Mouse (Mus musculus): Measurements from ENCODE around the gene Lct. TPM values are rescaled to one million over a fixed set of nuclear protein-coding genes. Genes with fewer than 3 reads are reported as not detected.
"Not testable (repeated sequence)": the region's sequence is repeated elsewhere in the genome, so short reads cannot be mapped to it uniquely, and the experiment has no call there.

The Lct gene
- polyA plus RNA-seq, 1 experiment from 2014 or later: 0.10 TPM

DNA sequence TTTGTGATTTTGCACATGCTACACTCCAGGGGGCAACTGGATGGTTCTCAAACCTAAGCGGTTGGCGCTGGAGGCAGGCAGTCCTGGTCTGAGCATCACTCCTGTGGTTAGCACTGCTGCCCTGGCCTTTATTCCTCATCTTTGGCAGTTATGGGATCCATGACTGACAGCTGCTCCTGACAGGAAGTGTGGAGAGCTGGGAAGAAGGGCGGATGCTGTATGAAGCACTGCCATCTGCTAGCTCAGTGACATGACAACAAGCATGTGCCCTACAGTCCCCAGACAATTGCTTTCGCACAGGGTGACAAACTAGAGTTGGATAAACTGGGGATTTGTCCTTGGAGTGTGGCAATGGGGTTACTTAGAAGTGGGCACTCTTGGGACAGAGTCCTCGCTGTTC is 37.8 kb downstream of the Lct start:
- H3K4me2 ChIP-seq (replicated peaks): no peak overlapping the region
- H3K27me3 ChIP-seq: no peaks in the 10 kb centered on the region
- WGBS: 79% methylated on average over 5 of the region's 5 CpGs
- ATAC-seq (replicated peaks): no peak
- no peaks in the 10 kb centered on the region for H3K36me3 ChIP-seq
- H3K27ac ChIP-seq (replicated peaks): no peak overlapping the region
- H3K4me3 ChIP-seq: no peak overlapping the region
- H3K9ac ChIP-seq (replicated peaks): no peak overlapping the region
- no peaks in the 10 kb centered on the region for H3K4me1 ChIP-seq
- no peaks in the 10 kb centered on the region for H3K9me3 ChIP-seq

DNA sequence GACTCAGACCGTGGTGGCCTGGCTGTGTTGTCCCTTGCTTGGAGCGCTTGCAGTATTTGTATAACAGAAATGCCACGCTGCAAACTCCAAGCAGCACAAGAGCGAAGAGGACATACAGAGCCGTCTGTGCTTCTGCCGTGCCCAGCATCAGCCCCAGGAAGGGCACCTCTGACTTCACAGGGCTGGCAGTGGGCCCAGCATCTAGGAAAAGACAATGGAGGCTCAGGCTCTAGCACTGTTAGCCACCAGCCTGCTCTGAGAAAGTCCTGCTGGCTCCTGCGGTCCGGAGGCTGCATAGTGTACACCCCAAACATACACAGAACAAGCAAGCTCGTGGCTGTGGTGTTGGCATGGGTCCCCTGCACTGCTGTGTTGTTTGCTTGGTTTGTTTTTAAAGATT is 43.0 kb downstream of the Lct start:
- no peak overlapping the region for H3K27ac ChIP-seq (replicated peaks)
- no peaks in the 10 kb centered on the region for H3K27me3 ChIP-seq
- no peaks in the 10 kb centered on the region for H3K9me3 ChIP-seq
- H3K4me2 ChIP-seq (replicated peaks): no peak overlapping the region
- H3K36me3 ChIP-seq: peaks cover 10% of the 10 kb centered on the region; the same call in 1 of the 2 replicates
- no peak overlapping the region for H3K9ac ChIP-seq (replicated peaks)
- ATAC-seq (replicated peaks): no peak
- no peak overlapping the region for H3K4me3 ChIP-seq
- WGBS: 70% methylated on average over 9 of the region's 9 CpGs
- no peaks in the 10 kb centered on the region for H3K4me1 ChIP-seq

DNA sequence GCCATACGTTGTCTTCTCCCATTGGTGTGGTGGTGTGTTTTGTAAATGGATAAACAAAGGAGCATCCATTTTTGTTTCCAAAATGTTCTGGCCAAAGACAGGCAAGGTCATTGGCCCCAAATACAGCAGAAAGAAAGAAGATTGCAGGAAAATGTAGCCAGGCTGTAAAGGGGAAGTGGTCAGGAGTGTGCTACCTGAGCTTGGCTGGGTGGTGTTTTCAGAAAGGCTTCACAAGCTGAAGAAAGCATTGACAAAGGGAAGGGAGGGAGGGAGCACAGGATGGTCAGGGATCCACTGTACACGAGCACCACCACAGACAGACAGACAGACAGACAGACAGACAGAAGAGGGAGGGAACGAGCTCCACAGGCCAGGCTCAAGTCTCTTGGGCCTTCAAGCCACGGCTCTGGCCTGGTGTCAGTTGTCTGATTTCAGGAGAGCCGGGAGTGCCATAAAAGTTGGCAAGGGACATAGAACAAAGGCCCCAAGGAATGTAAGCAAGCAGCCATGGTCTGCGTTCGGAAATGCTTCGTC is 43.9 kb downstream of the Lct start:
- no peaks in the 10 kb centered on the region for H3K4me1 ChIP-seq
- no peak overlapping the region for H3K4me3 ChIP-seq
- no peak overlapping the region for H3K27ac ChIP-seq (replicated peaks)
- no peak overlapping the region for H3K4me2 ChIP-seq (replicated peaks)
- 92% methylated on average over 8 of the region's 8 CpGs for WGBS
- ATAC-seq (replicated peaks): no peak
- H3K9ac ChIP-seq (replicated peaks): no peak overlapping the region
- no peaks in the 10 kb centered on the region for H3K9me3 ChIP-seq
- no peaks in the 10 kb centered on the region for H3K27me3 ChIP-seq
- H3K36me3 ChIP-seq: peaks cover 19% of the 10 kb centered on the region

DNA sequence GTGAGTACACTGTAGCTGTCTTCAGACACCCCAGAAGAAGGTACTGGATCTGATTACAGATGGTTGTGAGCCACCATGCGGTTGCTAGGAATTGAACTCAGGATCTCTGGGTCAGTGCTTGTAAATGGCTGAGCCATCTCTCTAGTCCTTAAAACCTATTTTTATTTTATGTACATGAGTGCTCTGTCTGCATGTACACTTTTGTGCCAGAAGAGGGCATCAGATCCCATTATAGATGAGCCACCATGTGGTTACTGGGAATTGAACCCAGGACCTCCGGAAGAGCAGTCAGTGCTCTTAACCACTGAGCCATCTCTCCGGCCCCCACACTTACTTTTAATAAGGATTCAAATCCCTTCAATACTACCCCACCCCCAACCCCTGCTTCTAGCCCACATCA is 45.2 kb downstream of the Lct start:
- H3K4me1 ChIP-seq: no peaks in the 10 kb centered on the region
- H3K9ac ChIP-seq (replicated peaks): no peak overlapping the region
- H3K4me3 ChIP-seq: no peak overlapping the region
- H3K36me3 ChIP-seq: peaks cover 29% of the 10 kb centered on the region
- 95% methylated on average over 3 of the region's 3 CpGs for WGBS
- no peak for ATAC-seq (replicated peaks)
- H3K9me3 ChIP-seq: no peaks in the 10 kb centered on the region
- no peak overlapping the region for H3K27ac ChIP-seq (replicated peaks)
- no peak overlapping the region for H3K4me2 ChIP-seq (replicated peaks)
- no peaks in the 10 kb centered on the region for H3K27me3 ChIP-seq

DNA sequence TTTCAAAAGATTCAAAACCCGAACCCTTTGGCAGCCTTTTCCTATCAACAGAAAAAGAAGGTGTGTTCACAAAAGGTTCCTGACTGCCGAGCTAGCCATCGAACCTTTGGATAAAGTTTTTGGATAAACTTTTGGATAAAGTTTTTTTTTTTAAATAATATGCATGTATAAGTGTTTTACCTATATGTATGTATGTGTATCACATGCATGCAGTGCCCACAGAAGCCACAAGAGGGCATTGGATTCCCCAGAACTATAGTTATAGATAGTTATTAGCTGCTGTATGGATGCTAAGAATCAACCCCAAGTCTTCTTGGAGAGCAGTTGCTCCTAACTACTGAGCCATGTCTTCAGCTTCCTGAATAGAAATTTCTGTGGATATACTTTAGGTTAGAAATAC is 46.4 kb downstream of the Lct start:
- WGBS: 95% methylated on average over 3 of the region's 3 CpGs
- Histone ChIP-seq H3K27me3 (no peaks in the 10 kb centered on the region), H3K9ac (replicated peaks) (no peak overlapping the region), H3K36me3 (peaks cover 41% of the 10 kb centered on the region), H3K4me1 (no peaks in the 10 kb centered on the region), H3K4me2 (replicated peaks) (no peak overlapping the region), H3K27ac (replicated peaks) (no peak overlapping the region), H3K4me3 (no peak overlapping the region), H3K9me3 (no peaks in the 10 kb centered on the region)
- ATAC-seq (replicated peaks): no peak

DNA sequence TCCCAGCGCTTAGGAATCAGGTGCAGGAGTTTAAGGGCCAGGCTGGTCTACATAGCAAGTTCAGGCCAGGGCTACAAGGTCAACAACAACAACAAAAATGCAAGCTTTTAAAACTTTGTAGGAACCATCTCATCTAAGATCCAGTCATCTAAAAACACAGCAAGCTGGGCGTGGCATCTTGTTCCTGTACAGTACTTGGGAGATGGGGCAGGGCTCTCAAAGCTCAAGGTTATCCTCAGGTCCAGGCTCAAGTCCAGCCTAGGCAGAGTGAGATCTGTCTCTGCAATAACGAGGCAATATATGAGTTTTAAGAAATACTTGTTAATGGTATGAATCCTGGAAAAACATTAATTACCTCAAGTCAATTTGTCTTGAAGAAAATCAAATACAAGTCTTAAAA is 49.6 kb downstream of the Lct start:
- ATAC-seq (replicated peaks): no peak
- Histone ChIP-seq H3K4me1 (no peaks in the 10 kb centered on the region), H3K36me3 (peaks cover 71% of the 10 kb centered on the region), H3K27me3 (no peaks in the 10 kb centered on the region), H3K27ac (replicated peaks) (no peak overlapping the region), H3K9me3 (no peaks in the 10 kb centered on the region), H3K4me3 (no peak overlapping the region), H3K9ac (replicated peaks) (no peak overlapping the region), H3K4me2 (replicated peaks) (no peak overlapping the region)
- 97% methylated on average over 3 of the region's 3 CpGs for WGBS

DNA sequence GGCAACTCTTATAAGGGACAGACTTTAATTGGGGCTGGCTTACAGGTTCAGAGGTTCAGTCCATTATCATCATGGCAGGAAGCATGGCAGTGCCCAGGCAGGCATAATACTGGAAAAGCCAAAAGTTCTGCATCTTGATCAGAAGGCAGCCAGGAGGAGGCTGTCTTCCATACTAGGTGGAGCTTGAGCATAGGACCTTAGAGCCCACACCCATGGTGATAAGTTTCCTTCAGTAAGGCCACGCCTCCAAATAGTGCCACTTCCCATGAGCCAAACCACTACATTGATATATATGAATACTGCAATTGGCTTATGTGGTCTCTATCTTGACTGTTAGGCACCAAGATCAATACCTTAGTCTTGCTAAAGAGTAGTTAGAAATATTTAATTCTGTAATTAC is 52.2 kb downstream of the Lct start:
- no peak overlapping the region for H3K4me2 ChIP-seq (replicated peaks)
- no peaks in the 10 kb centered on the region for H3K9me3 ChIP-seq
- no peak overlapping the region for H3K4me3 ChIP-seq
- no peak for ATAC-seq (replicated peaks)
- no peak overlapping the region for H3K9ac ChIP-seq (replicated peaks)
- WGBS: 98% methylated on average over 1 of the region's 1 CpGs
- peaks cover 77% of the 10 kb centered on the region for H3K36me3 ChIP-seq
- H3K27ac ChIP-seq (replicated peaks): no peak overlapping the region
- no peaks in the 10 kb centered on the region for H3K27me3 ChIP-seq
- no peaks in the 10 kb centered on the region for H3K4me1 ChIP-seq

DNA sequence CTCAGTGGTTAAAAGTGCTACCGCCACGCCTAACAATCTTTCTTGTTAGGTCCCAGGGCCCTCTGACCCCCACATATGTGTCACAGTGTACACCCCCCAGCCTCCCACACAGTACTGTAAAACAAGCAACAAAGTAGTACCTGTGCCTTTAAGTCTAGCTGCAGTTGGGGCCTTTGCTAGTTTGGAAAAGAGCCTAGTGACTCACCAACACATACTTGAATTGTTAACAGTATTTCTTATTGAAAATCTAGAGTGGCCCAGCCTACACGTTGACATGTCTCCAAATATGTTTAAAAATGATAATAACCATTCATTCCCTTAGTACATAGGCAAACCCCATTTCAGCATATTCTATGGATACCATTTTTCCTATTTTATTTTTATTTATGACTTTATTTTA is 57.4 kb downstream of the Lct start:
- no peak overlapping the region for H3K4me2 ChIP-seq (replicated peaks)
- no peaks in the 10 kb centered on the region for H3K27me3 ChIP-seq
- 91% methylated on average over 3 of the region's 3 CpGs for WGBS
- no peaks in the 10 kb centered on the region for H3K9me3 ChIP-seq
- H3K4me1 ChIP-seq: no peaks in the 10 kb centered on the region
- peaks cover 77% of the 10 kb centered on the region for H3K36me3 ChIP-seq
- H3K27ac ChIP-seq (replicated peaks): no peak overlapping the region
- no peak for ATAC-seq (replicated peaks)
- H3K4me3 ChIP-seq: no peak overlapping the region
- no peak overlapping the region for H3K9ac ChIP-seq (replicated peaks)

DNA sequence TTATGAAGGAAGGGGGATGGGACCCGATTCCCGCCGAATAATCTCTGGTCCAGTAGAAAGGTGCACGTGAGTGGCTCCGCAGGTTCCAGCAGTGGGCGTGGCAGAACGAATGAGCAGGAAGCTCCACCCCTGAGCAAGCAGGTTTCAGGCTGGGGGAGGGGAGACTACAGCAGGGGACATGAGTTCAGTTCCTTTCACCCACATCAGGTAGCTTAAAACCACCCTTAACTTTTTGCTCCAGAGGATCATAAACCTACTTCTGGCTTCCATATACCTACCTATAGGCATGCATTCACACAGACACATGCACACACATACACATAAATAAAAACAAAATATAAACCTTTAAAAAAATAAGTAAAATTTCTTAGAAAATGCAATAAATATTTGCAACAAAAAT is 61.1 kb downstream of the Lct start:
- WGBS: 86% methylated on average over 7 of the region's 7 CpGs
- not testable (repeated sequence) for H3K4me2 ChIP-seq (replicated peaks); H3K4me1 ChIP-seq; H3K27me3 ChIP-seq; H3K9me3 ChIP-seq; H3K9ac ChIP-seq (replicated peaks); H3K27ac ChIP-seq (replicated peaks); H3K4me3 ChIP-seq; ATAC-seq (replicated peaks)
- H3K36me3 ChIP-seq: peaks cover 77% of the 10 kb centered on the region

DNA sequence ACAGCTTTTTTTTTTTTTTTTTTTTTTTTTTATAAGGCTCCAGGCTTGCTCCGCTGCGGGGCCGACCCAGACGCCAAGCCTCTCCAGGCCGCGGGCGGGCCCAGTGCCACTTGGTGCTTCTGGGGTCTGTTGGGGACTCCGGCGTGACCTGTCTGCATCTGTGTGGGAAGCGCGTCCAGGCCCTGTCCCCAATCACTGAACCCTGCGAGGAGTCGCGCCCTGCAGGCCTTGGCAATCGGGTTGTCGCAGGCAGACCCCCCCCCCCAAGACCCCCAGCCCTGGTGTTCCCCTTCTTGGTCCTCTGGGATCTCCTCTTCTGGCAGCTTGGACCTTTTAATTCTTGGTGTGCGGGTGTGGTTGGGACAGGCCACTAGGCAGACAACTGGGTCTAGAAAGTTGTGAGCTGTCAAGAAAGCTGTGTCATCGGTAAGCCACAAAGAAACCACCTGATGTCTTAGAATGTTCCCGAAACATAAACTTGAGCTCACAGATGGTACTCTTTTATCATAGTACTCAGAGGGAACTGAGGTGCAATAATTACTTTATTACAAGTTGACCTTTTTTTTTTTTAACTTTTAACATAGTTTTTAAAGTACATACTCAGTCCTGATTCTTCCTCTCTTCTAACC is 83.3 kb downstream of the Lct start:
- 0 out of 2 replicates have a peak, but pooled peaks cover under 1% of the 10 kb centered on the region for H3K36me3 ChIP-seq
- peak overlapping the region; percentile 72 for H3K4me3 ChIP-seq
- H3K9me3 ChIP-seq: no peaks in the 10 kb centered on the region
- H3K4me1 ChIP-seq: peaks cover 19% of the 10 kb centered on the region
- H3K4me2 ChIP-seq (replicated peaks): peak overlapping the region; percentile 91
- H3K9ac ChIP-seq (replicated peaks): peak overlapping the region; percentile 76
- H3K27ac ChIP-seq (replicated peaks): peak overlapping the region; percentile 81
- H3K27me3 ChIP-seq: no peaks in the 10 kb centered on the region
- 2% methylated on average over 14 of the region's 19 CpGs for WGBS
- ATAC-seq (replicated peaks): peak; percentile 47

DNA sequence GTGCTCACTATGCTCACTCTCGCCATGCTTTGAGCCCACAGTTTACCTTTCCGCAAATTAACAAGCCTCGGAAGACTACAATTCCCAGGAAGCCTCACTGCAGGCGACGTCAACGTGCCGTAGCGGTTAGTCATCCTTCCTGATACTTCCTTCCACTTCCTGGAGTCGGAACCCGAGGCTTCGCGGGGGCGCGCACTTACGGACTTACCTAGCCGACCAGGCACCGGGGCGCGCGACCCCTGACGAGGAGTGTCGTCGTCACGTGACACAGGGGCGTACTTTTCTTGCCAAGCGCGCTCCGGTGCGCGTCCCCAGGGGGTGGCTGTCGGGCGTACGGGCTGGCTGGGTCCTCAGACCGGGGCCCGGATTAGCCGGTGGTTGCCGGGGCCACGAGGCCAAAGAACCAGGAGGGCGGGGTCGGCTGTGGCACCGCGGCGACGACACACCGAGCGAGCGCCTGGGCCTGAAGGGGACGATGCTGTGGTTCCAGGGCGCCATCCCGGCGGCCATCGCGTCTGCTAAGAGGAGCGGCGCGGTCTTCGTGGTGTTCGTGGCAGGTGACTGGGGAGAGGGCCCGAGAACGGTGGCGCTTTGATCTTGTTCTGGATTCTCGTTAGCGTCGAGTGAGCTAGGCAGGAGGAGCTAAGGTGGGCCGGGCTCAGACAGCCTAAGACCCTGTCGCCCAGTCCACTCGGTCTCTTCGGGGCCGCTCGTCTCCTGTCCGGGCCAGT is 84.0 kb downstream of the Lct start:
- no peaks in the 10 kb centered on the region for H3K9me3 ChIP-seq
- peak overlapping the region; percentile 72 for H3K4me3 ChIP-seq
- H3K9ac ChIP-seq (replicated peaks): peak overlapping the region; percentile 76
- peaks cover 19% of the 10 kb centered on the region for H3K4me1 ChIP-seq
- no peaks in the 10 kb centered on the region for H3K27me3 ChIP-seq
- H3K4me2 ChIP-seq (replicated peaks): peak overlapping the region; percentile 91
- peak; percentile 95 for ATAC-seq (replicated peaks)
- no peaks in the 10 kb centered on the region for H3K36me3 ChIP-seq
- under 1% methylated on average over 71 of the region's 71 CpGs for WGBS
- peak overlapping the region; percentile 81 for H3K27ac ChIP-seq (replicated peaks)

DNA sequence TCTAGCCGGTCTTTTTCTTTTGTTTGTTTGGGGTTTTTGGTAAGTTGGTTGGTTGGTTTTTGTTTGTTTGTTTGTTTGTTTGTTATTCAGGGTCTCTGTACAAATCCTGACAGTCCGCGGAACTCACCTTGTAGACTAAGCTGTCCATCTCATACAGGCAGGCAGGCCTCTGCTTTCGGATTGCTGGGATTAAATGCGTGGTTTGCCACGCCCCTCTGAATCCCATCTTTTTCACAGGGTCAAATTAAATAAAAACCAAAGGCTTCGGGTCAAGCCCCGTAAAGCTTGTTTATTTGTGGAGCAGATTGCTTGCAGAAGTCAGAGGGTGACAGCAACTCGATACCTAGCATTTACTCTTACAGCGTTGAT is 84.5 kb downstream of the Lct start, which contains the start of gene Ubxn4:
Gene Ubxn4 (plus strand): TSS at position 338 of the 369 bp plus-strand sequence.
- WGBS: 7% methylated on average over 10 of the region's 10 CpGs
- H3K4me1 ChIP-seq: peaks cover 19% of the 10 kb centered on the region

More for the DNA sequence above, 84.5 kb downstream of the Lct start, which contains the start of gene Ubxn4:
- Histone ChIP-seq H3K4me3 (peak within 1 kb of the TSS; percentile 72), H3K9ac (replicated peaks) (peak within 1 kb of the TSS; percentile 76), H3K36me3 (no peaks in the 10 kb centered on the region), H3K9me3 (no peaks in the 10 kb centered on the region), H3K4me2 (replicated peaks) (peak within 1 kb of the TSS; percentile 91), H3K27me3 (no peaks in the 10 kb centered on the region), H3K27ac (replicated peaks) (peak within 1 kb of the TSS; percentile 81)
- ATAC-seq (replicated peaks): peak; percentile 60

All from forebrain, embryonic 15.5 days (tissue).